Mouse (Mus musculus) spleen, adult 2 months (tissue): Measurements from ENCODE around the gene Xrcc5.

Source experiments
- CTCF ChIP-seq: fragments of 200-500 bp; IDR thresholded peaks from 2 replicates; pipeline ENCODE4 v1.5.1; 2011; ENCODE audit warnings: mild to moderate bottlenecking, inconsistent platforms; ENCODE audit not compliant: insufficient read depth, insufficient read length, insufficient replicate concordance; ENCODE audit errors: extremely low read depth
- POLR2A ChIP-seq: fragments of 200-500 bp; IDR thresholded peaks from 2 replicates; pipeline ENCODE4 v1.6.1; 2011; ENCODE audit warnings: low read depth, low read length, inconsistent platforms

DNA sequence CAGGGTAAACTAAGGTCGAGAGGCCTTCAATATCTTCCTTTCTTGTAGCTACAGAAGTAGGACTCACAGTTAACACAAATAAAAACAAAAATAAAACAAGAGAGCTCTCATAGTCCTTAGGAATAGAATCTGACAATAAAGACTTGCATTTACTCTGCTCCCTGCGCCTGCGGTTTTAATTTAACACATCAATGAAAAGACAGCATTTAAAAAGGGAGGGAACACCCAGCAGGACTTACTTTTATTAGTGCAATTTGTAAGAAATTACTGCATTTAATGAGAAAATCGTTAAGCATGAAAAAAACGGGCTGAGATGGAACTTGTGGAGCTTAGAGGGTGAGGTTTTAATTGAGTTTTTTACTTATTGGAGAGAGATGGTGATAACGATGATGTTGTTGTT lies 66.4 kb downstream of the Xrcc5 start:
- TF ChIP-seq POLR2A (no peak), CTCF (no peak)
